Mouse (Mus musculus): ENCODE data around the gene Slc22a1.
"Not testable (repeated sequence)": the region's sequence is repeated elsewhere in the genome, so short reads cannot be mapped to it uniquely, and the experiment has no call there.

Gene Slc22a1

DNA sequence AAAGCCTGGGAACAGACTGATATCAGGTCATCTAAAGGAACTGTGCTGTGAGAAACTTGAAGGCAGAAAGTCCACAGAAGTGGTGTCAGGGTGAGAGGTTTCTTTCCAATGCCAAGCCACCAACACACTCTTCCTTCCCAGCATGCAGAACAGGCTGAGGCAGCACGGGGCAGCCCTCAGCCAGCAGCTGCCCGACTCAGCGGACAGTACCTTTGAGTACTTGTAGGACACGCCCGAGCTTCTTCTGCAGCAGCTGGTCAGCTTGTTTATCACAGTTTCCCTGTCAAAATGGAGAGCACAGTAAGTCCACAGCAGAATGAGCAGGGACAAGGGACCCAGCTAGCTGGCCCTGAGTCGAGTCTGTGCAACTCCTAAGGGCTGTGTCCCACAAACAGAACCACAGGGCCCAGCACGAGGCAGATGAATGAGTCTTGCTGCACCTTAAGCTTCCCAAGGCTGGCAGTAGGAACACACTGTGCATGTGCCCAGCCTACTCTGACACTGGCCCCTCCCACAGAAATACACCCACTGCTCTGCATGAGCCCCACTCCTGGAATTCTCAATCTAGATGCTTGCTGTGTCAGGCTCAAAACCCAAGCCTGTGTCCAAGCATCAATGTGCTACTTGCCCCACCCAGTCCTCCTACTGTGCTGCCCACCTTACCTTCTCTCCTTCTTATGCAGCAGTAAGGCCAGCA is 9.4 kb upstream of the Slc22a1 start:
- no peak for DNase-seq (ENCODE audit: low read depth)

DNA sequence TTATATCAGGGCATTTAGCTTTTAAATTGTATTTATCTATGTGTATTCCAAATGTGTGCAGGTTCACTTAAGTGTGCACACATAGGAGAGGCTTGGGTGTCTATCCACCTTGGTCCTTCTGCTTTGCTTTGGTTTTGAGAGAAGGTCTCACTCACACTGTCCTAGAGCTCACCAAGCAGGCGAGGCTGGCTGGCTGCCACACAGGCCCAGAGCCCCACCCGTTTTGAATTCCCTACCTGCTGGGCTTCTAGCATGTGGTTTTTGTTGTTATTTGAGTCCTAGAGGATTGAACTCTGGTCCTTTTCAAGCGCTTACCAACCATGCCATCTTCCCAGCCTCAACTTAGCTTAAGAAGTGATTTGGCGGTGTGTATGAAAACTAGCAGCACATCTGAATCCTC is 8.8 kb upstream of the Slc22a1 start:
- no peak for DNase-seq (ENCODE audit: low read depth)

- DNase-seq (ENCODE audit: low read depth), result no peak
Observed at GRCm38 (mm10) chr17:12683582-12683981, 8.0 kb upstream of the Slc22a1 start.

GRCm38 (mm10) chr17:12678261-12678660 is 2.6 kb upstream of the Slc22a1 start:
- no peak for DNase-seq (ENCODE audit: low read depth)

DNA sequence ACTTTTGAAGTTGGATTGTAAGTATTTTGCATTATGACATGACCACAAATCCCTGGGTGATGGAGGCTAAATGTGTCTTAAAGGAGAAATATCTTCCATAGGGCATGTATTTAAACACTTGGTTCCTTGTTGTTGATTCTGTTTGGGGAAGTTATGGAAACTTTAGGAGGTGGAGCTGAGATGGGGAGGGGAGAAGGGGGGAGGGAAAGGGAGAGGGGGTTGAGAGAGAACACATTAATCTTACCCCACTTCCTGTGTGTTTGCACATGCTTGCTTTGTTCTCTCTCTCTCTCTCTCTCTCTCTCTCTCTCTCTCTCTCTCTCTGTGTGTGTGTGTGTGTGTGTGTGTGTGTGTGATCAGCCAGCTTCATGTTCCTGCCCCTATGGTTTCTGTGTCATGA is 1.5 kb upstream of the Slc22a1 start:
- DNase-seq (ENCODE audit: low read depth), result no peak

GRCm38 (mm10) chr17:12674980-12675379 is 649 bp downstream of the Slc22a1 start:
- DNase-seq (ENCODE audit: low read depth), result not testable (repeated sequence)

GRCm38 (mm10) chr17:12673871-12674270 is 1.8 kb downstream of the Slc22a1 start:
- no peak for DNase-seq (ENCODE audit: low read depth)

DNA sequence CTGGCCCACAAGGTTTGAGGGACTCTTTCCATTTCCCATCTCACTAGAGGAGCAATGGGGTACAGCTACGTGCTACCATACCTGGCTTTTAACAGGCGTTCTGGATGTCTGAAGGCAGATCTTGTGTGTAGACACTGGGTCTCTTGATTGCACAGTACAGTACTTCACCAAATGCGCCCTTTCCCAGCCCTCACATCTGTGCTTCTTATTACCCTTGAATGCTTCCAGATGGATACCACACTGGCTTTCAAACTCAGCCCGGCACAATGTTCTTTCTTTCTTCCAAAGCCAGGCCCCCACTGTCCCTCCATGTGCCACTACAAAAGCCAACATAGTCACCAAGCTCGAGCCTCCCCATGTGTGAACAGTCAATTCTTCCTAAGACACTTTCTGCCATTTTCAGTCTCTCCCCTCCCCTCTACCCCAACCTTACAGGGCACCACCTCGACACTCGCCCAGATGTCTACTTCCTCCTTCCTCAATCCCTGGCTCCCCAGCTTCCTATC is 3.3 kb downstream of the Slc22a1 start:
- DNase-seq (ENCODE audit: low read depth), result no peak

- no peak for DNase-seq (ENCODE audit: low read depth)
Observed at GRCm38 (mm10) chr17:12671029-12671605, 4.5 kb downstream of the Slc22a1 start.

DNA sequence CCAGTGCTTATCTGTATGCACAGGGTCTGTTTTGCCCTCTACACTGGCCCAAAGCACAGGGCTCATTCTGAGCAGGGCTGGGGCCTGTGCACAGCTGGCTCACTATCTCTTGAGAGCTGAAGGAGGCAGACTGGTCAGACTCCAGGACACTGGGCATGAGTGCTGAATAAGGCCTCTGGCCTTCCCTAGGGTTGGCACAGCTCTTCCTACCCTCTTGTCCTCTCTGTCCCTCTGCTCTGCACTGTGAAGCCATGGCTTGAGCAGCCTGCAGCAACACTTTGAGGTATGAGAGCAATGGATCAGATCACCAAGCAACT is 6.3 kb downstream of the Slc22a1 start:
- no peak for DNase-seq (ENCODE audit: low read depth)

DNA sequence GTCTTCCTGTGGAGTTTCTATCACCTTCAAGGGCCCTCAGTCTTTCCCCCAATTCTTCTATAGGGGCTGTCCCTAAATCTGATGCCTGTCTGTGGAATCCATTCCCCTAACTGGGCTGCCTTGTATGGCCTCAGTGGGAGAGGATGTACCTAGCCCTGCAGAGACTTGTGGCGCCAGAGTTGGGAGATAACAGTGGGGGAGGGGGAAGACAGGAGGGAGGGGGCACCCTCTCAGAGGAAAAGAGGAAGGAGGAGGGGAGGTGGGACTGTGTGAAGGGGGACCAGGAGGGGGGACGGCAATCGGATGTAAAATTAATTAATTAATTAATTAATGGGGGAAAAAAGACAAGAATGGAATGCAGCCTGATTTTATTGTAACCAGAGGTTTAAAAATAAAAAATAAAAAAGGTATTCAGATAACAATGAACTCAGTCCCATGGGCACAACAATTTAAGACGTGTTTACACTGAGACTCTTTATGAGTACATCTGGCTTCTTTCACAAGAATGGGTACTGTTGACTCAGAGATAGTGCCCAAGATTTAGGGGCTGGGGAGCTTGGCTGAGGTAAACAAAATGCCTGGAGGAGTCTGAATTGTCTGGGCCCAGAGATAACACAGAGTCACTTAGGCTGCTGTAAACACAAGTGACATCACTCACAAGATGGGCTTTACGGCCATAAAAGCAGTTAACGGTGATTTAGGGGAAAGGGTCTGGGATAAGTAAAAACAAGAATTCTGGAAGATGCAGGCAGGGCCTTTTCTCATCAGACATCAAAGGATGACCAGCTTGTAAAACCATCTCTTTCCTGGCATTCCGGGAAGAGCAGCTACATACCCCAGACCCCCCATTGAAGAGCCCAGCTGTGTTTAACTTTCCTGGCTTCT is 6.9 kb downstream of the Slc22a1 start:
- no peak for DNase-seq (ENCODE audit: low read depth)

DNA sequence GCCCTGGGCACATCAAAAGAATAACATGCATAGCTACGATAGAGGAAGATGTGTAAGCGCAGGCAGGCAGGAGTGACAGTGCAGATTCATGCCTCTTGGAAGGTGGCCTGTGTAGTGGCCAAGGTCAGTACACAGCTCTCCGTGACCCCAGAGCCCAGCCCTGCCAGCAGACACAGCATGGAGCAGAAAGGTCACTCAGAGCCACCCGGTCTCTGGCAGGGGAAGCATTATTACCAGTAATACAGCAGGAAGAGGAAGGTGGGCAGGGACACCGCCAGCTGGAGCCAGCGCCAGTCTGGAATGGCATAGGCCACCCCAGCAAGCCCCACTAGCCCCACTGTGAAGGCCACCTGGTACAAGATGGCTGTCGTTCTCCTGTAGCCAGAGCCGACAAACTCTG is 11.5 kb downstream of the Slc22a1 start:
- DNase-seq (ENCODE audit: low read depth), result no peak

DNA sequence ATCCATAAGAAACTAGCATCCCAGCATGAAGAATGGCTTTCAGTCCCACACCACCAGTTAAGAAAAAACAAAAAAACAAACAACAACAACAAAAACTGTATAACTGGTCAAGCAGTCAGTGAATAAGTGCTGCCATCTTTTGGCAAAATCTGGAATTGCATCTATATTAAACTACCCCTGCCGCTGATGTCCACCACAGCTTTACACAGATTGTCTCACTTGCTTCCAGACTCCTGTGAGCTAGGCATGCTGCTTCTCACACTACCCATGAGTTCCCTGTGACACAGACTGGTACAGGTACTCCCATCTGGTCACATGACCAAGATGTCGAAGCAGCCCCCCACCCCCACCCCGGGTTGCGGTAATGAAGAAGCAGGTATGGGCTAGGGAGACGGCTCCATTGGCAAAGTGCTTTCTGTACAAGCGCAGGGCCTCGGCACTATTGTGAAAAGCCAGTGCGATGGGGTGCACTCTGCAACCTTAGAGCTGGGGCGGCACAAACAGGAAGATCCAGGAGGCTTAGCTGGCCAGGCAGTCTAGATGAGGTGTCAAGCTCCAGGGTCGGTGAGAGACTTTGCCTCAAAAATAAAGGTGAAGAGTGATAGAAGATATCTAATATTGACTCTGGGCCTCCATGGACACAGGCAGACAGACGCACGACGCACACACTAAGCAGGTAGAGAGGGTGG is 14.9 kb downstream of the Slc22a1 start:
- peak; percentile 76 for DNase-seq (ENCODE audit: low read depth)

DNA sequence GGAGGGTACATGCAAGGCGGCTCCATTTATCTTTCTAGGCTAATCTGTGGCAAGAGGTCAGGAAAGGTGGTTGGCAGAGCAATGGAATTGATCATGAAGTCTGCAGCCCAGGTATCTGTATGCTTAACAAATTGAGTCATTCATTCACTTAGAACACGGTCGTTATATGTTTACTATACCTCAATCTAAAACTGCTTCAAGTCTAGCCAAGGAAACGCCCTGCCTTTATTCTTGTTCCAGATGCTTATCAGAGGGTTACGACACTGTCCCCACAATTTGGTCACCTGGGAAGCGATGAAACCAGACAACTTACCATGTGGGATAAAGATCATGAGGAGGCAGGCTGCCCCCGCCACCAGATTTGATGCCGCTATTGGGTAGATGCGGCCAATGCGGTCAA is 16.4 kb downstream of the Slc22a1 start:
- no peak for DNase-seq (ENCODE audit: low read depth)

- no peak for DNase-seq (ENCODE audit: low read depth)
Observed at GRCm38 (mm10) chr17:12658784-12659183, 16.8 kb downstream of the Slc22a1 start.

GRCm38 (mm10) chr17:12655826-12656225 is 19.8 kb downstream of the Slc22a1 start:
- DNase-seq (ENCODE audit: low read depth), result no peak

DNA sequence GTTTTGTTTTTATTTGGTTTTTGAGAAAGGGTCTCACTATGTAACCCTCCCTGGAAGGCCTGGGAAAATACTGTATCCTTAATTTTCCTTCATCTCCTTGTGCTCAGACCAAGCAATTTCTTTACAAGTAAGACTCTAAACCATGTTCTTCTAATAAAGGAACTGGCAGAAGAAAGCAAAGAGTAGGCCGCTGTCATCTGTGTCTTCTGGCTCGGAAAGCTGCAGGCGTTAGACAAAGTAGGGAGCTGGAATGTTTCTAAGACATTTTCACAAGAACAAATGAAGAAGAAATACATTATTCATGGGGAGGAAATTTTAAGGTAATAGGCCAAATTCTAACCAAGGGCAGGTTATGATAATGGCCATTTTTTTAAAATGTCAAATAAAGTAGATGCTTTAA is 21.6 kb downstream of the Slc22a1 start:
- no peak for DNase-seq (ENCODE audit: low read depth)

- DNase-seq (ENCODE audit: low read depth), result no peak
Observed at GRCm38 (mm10) chr17:12652604-12653003, 23.0 kb downstream of the Slc22a1 start.

- DNase-seq (ENCODE audit: low read depth), result no peak
Observed at GRCm38 (mm10) chr17:12645461-12645860, 30.2 kb downstream of the Slc22a1 start.

- no peak for DNase-seq (ENCODE audit: low read depth)
Observed at GRCm38 (mm10) chr17:12641087-12641486, 34.5 kb downstream of the Slc22a1 start.

- DNase-seq (ENCODE audit: low read depth), result no peak
Observed at GRCm38 (mm10) chr17:12639585-12639984, 36.0 kb downstream of the Slc22a1 start.

DNA sequence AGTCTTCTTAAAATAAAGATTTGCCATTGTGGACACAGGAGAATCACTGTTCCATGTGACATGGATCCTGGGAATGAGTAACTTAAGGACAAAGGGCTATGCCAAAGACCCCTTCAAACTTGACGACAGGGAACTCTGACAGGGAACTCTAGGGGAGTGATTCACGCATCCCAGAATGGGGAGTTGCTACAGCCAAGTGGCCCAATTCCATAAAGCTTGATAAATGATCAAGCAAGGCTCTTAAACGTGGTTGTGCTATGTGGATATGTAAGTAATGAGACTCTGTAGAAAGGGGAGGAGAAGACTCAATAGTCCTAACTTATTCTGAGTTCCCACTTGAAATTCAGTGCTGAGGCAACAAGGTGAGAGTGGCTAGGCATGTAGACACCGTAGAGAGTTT is 40.8 kb downstream of the Slc22a1 start:
- DNase-seq (ENCODE audit: low read depth), result peak; percentile 20
